Mouse (Mus musculus): ENCODE measurements at regions not wholly inside any gene's neighbourhood (a gene's known extent, or its start where the extent isn't known, plus 50 kb on each side); places are given as distances from the start of the nearest gene placed in this dataset.

DNA sequence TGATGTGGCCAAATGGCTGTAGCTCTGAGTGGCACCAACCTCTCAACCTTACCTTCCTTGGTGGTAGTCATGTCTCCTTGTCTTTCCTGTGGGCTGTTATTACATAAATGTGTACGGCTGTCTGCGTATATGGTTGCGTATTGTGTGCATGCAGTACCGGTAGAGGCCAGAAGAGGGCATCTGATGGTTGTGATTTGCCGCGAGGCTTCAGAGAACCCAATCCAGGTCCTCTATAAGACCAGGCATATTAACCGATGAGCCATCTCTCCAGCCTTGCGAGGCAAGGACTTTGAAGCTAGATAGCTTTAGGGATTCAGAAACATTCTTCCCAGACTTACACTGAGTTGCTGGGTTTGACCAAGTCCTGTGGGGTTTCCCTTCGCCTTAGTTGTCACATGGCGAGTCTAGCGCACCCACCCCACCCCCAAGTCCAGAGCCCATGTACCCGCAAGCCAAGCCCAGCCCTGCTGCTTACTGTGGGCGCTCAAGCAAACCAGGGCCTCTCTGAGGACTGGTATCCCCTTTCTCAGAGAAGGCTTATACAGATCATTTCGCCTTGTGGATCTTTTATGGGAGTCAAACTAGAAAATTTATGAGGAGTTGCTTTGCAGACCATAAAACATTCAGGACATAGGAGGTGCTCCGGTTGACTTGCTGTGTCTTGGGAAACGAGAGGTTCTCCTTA is 172.7 kb downstream of the Katnal1 start:
- Histone ChIP-seq H3K4me2 (ENCODE audit: insufficient read depth, low read depth, poor library complexity, severe bottlenecking) (no peak overlapping the region), H3K9me3 (replicated peaks; ENCODE audit: low read length) (peaks cover 22% of the 10 kb centered on the region), H3K9ac (ENCODE audit: insufficient read depth, low read depth) (no peak overlapping the region), H3K79me2 (replicated peaks; ENCODE audit: control insufficient read depth, extremely low read depth, insufficient read depth, poor library complexity, severe bottlenecking) (no peaks in the 10 kb centered on the region), H3K27me3 (replicated peaks) (no peaks in the 10 kb centered on the region), H3K4me3 (replicated peaks in 1 of 3; ENCODE audit: low read depth in 2 of 3, low read length in 2 of 3, poor library complexity in 1 of 3) (no peak overlapping the region), H3K4me1 (ENCODE audit: control insufficient read depth in 1 of 2, insufficient read depth in 2 of 2) (no peaks in the 10 kb centered on the region), H3K27ac (ENCODE audit: insufficient read depth, low read depth) (no peak overlapping the region), H3K36me3 (replicated peaks in 1 of 2; ENCODE audit: control insufficient read depth in 1 of 2, insufficient read depth in 1 of 2, low read length in 1 of 2) (peaks cover 0 to 8% of the 10 kb centered on the region in 2 experiments)
- in situ Hi-C loops (cut with MboI; ENCODE audit: low pct_ligation_motif_present, low pct_unique_long_range_greater_than_20kb, low sequenced_read_pairs): no loop called here
- TF ChIP-seq CTCF (conservative IDR thresholded peaks at IDR 0.05 in 1 of 2, IDR thresholded peaks at IDR 0.05 in 1 of 2; ENCODE audit: low read depth in 2 of 2, low read length in 2 of 2): peak; percentile 37 to 58; a peak in 2 of 4 replicates
- no peak for TF ChIP-seq JUND (conservative IDR thresholded peaks at IDR 0.05; ENCODE audit: low read depth, low read length)
- peak; percentile 20 for TF ChIP-seq SMC3 (IDR thresholded peaks at IDR 0.05; ENCODE audit: low read depth, low read length)
- TF ChIP-seq TCF12 (IDR thresholded peaks at IDR 0.05; ENCODE audit: low read depth, low read length): no peak
- dilution Hi-C loops (cut with MboI; ENCODE audit: extremely low pct_ligation_motif_present, extremely low pct_unique_long_range_greater_than_20kb, low sequenced_read_pairs): no loop called here
- DNase-seq (ENCODE audit: extremely low read depth): no peak

DNA sequence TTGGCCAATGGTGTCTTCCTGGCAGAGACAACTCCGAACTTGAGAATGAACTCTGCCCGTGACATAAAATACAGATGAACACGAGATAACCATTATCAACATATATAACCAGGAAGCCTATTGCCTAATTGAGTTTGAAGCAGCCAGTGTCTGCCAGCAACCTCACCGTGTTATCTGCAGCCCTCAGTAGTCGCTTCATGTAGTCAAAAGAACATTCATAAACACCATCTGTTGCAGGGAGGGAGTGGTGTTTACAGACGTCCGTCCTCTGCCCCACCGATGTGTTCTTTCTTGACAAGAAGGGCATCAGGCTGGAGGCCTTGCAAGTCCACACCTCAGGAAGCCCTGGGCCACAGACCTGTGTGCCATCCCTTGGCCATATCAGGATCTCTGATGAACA is 173.3 kb downstream of the Katnal1 start:
- DNase-seq (ENCODE audit: extremely low read depth): no peak
- dilution Hi-C loops (cut with MboI; ENCODE audit: extremely low pct_ligation_motif_present, extremely low pct_unique_long_range_greater_than_20kb, low sequenced_read_pairs) (no loop called here), in situ Hi-C loops (cut with MboI; ENCODE audit: low pct_ligation_motif_present, low pct_unique_long_range_greater_than_20kb, low sequenced_read_pairs) (no loop called here)
- Histone ChIP-seq H3K4me1 (ENCODE audit: control insufficient read depth in 1 of 2, insufficient read depth in 2 of 2) (no peaks in the 10 kb centered on the region), H3K9me3 (replicated peaks; ENCODE audit: low read length) (peaks cover 22% of the 10 kb centered on the region), H3K36me3 (replicated peaks in 1 of 2; ENCODE audit: control insufficient read depth in 1 of 2, insufficient read depth in 1 of 2, low read length in 1 of 2) (peaks cover 0 to 8% of the 10 kb centered on the region in 2 experiments), H3K9ac (ENCODE audit: insufficient read depth, low read depth) (no peak overlapping the region), H3K4me2 (ENCODE audit: insufficient read depth, low read depth, poor library complexity, severe bottlenecking) (no peak overlapping the region), H3K27me3 (replicated peaks) (no peaks in the 10 kb centered on the region), H3K4me3 (replicated peaks in 1 of 3; ENCODE audit: low read depth in 2 of 3, low read length in 2 of 3, poor library complexity in 1 of 3) (no peak overlapping the region), H3K79me2 (replicated peaks; ENCODE audit: control insufficient read depth, extremely low read depth, insufficient read depth, poor library complexity, severe bottlenecking) (no peaks in the 10 kb centered on the region), H3K27ac (ENCODE audit: insufficient read depth, low read depth) (no peak overlapping the region)
- no peak for TF ChIP-seq KAT2A (IDR thresholded peaks at IDR 0.05; ENCODE audit: insufficient replicate concordance, low read length)
- TF ChIP-seq ZKSCAN1 (IDR thresholded peaks at IDR 0.05; ENCODE audit: borderline replicate concordance, low read depth, low read length): no peak
- no peak for TF ChIP-seq RAD21 (IDR thresholded peaks at IDR 0.05; ENCODE audit: low read depth, low read length)
- no peak for TF ChIP-seq MAZ (IDR thresholded peaks at IDR 0.05; ENCODE audit: low read depth, low read length)
- no peak for TF ChIP-seq E2F4 (IDR thresholded peaks at IDR 0.05; ENCODE audit: insufficient replicate concordance, low read depth, low read length)
- no peak for TF ChIP-seq MYC (IDR thresholded peaks at IDR 0.05; ENCODE audit: low read depth, low read length)
- no peak for TF ChIP-seq EP300 (IDR thresholded peaks at IDR 0.05; ENCODE audit: low read length)
- no peak for TF ChIP-seq CHD1 (IDR thresholded peaks at IDR 0.05; ENCODE audit: low read depth, low read length)
- no peak for TF ChIP-seq POLR2AphosphoS2 (IDR thresholded peaks at IDR 0.05; ENCODE audit: low read depth, low read length)
- TF ChIP-seq SMC3 (IDR thresholded peaks at IDR 0.05; ENCODE audit: low read depth, low read length): no peak

DNA sequence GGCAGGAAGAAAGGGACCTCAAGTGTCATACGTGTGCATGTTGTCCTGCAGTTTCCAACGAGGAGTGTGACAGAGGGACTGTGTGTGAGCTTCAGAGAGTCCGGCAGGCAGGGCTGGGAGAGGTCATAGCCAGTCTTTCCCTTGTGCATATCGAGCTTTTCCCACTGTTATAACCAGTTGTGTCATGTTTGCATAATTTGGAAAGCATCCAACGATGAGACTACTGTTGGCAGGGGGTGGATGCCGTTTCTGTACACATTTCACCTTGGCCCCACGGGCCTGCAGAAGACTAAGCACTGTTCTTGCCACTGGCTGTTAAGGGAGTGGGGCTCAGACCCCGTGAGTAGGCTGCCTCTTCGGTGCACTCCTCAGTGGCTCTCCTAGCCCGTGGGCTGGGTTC is 174.2 kb downstream of the Katnal1 start:
- Histone ChIP-seq H3K9ac (ENCODE audit: insufficient read depth, low read depth) (no peak overlapping the region), H3K9me3 (replicated peaks; ENCODE audit: low read length) (peaks cover 22% of the 10 kb centered on the region), H3K79me2 (replicated peaks; ENCODE audit: control insufficient read depth, extremely low read depth, insufficient read depth, poor library complexity, severe bottlenecking) (no peaks in the 10 kb centered on the region), H3K4me3 (replicated peaks in 1 of 3; ENCODE audit: low read depth in 2 of 3, low read length in 2 of 3, poor library complexity in 1 of 3) (no peak overlapping the region), H3K27me3 (replicated peaks) (no peaks in the 10 kb centered on the region), H3K36me3 (replicated peaks in 1 of 2; ENCODE audit: control insufficient read depth in 1 of 2, insufficient read depth in 1 of 2, low read length in 1 of 2) (peaks cover 0 to 8% of the 10 kb centered on the region in 2 experiments), H3K4me1 (ENCODE audit: control insufficient read depth in 1 of 2, insufficient read depth in 2 of 2) (no peaks in the 10 kb centered on the region), H3K4me2 (ENCODE audit: insufficient read depth, low read depth, poor library complexity, severe bottlenecking) (no peak overlapping the region), H3K27ac (ENCODE audit: insufficient read depth, low read depth) (no peak overlapping the region)
- TF ChIP-seq MAFK (IDR thresholded peaks at IDR 0.05; ENCODE audit: insufficient replicate concordance, low read length) (no peak), RCOR1 (conservative IDR thresholded peaks at IDR 0.05; ENCODE audit: low read depth, low read length) (no peak), EP300 (IDR thresholded peaks at IDR 0.05; ENCODE audit: low read length) (no peak), NRF1 (IDR thresholded peaks at IDR 0.05; ENCODE audit: low read depth, low read length) (no peak), BHLHE40 (IDR thresholded peaks at IDR 0.05; ENCODE audit: low read depth, low read length) (no peak), USF1 (IDR thresholded peaks at IDR 0.05; ENCODE audit: low read depth, low read length) (no peak), ETS1 (conservative IDR thresholded peaks at IDR 0.05; ENCODE audit: low read depth, low read length) (no peak), IRF4 (IDR thresholded peaks at IDR 0.05; ENCODE audit: low read depth, low read length) (no peak), KAT2A (IDR thresholded peaks at IDR 0.05; ENCODE audit: insufficient replicate concordance, low read length) (no peak), POLR2A (IDR thresholded peaks at IDR 0.05; ENCODE audit: low read depth, low read length) (no peak)
- DNase-seq (ENCODE audit: extremely low read depth): no peak
- dilution Hi-C loops (cut with MboI; ENCODE audit: extremely low pct_ligation_motif_present, extremely low pct_unique_long_range_greater_than_20kb, low sequenced_read_pairs): no loop called here
- in situ Hi-C loops (cut with MboI; ENCODE audit: low pct_ligation_motif_present, low pct_unique_long_range_greater_than_20kb, low sequenced_read_pairs): no loop called here

Data from CH12.LX (cell line).